Mouse (Mus musculus): Measurements from ENCODE around the gene Atg7. TPM values are rescaled to one million over a fixed set of nuclear protein-coding genes. Genes with fewer than 3 reads are reported as not detected.

Atg7 gene
- total RNA-seq, 2 experiments from 2014 or later = 24.7 to 26.5 TPM

DNA sequence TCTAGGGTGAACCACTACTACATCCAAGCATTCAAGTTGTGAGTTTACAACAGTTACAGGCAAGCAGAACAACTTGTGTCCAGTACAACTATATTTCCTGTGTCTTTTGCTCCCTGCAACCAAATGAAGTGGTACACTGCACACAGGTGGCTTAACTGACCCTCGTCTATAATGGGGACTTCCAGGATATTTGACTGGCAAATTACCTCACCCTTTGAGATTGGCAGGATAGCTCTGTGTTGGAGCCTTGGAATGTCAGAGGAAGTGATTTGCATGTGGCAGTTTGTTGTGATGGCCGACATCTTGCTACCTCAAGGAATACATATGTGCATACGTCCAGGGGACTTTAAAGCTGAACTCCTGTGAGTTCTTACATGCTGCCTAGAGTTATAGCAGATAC, 164.6 kb downstream of the Atg7 start:
- no peak for DNase-seq (ENCODE audit: low spot score in 2 of 2)
- H3K27ac ChIP-seq = no peak overlapping the region
- H3K4me3 ChIP-seq = no peak overlapping the region
- TF ChIP-seq CTCF (conservative IDR thresholded peaks at IDR 0.05) = no peak

DNA sequence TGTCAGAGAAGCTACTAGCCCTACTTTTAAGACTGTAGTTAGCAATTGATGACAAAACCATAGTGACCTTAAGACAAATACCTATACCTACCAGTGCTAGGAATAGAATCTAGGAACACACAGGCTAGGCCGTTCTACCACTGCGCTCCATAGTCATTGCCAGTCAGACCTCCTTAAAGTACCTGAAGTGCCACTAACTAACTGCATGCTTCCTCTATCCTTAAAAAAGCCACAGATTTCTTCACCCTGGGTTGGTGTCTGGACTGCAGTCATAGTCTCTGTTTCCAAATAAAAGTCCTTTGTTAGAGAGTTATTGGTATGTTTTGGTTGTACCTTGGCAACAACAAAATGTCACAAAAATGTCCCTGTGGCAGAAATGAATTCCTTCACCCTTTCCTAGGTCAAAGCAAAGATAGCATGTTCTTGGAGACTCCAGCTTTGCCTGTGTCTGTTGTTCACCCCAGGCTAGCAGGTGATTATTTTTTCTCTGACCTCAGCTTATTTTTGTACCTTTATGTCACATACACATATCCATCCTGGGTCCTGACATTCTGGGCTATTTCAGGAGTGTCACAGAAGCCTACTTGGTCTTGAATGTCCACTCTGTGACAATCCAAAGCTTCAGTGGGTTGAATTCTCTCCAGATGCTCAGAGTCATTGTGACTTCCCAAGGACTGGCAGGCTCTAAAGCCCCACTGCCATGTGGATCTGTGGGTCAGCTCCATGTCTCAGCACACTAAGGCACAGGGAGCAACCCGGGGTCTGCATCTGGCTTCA, 165.9 kb downstream of the Atg7 start:
- TF ChIP-seq CTCF (conservative IDR thresholded peaks at IDR 0.05) = no peak
- Histone ChIP-seq H3K27ac (no peak overlapping the region), H3K4me3 (no peak overlapping the region)
- DNase-seq (ENCODE audit: low spot score in 2 of 2) = no peak

DNA sequence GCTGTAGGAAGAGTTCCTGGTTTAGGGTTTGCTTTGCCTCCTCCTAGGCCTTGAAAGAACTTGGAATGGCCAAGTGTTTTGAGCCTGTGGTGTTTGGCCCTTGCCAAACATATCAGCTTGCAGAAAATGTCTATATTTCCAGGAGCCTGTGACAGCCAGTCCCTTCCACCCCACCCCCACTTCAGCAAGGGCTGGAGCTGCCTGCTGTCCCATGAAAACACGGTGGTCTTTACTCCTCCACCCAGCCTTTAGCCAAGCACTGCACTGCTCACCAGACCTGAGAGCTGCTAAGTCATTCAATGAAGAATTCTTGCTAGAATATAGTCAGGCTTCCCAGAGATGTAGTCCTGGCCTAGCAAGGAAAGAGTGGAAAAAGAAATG, 166.5 kb downstream of the Atg7 start:
- no peak for TF ChIP-seq CTCF (conservative IDR thresholded peaks at IDR 0.05)
- no peak for DNase-seq (ENCODE audit: low spot score in 2 of 2)
- H3K27ac ChIP-seq = no peak overlapping the region
- no peak overlapping the region for H3K4me3 ChIP-seq

DNA sequence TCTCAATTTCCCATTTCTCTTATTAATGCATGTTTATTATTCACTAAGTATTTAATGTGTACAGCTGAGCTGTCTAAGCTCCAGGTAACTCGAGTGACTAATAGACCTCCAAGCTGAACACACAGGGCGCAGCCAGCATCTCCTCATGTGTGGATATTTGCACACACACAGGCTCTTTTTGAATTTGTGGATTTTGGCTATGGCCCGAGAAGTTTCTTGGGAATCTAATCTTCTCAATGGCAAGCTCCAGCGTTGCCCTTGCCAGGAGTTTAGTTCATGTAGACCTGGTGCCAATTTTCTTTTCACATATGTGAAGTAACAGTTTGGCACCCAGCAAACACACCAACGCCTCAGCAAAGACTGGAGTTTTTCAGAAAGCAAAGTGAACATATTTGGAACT, 169.4 kb downstream of the Atg7 start:
- Histone ChIP-seq H3K4me3 (no peak overlapping the region), H3K27ac (no peak overlapping the region)
- TF ChIP-seq CTCF (conservative IDR thresholded peaks at IDR 0.05) = no peak
- DNase-seq (ENCODE audit: low spot score in 2 of 2) = peak in 1 of 2 experiments; percentile 19

DNA sequence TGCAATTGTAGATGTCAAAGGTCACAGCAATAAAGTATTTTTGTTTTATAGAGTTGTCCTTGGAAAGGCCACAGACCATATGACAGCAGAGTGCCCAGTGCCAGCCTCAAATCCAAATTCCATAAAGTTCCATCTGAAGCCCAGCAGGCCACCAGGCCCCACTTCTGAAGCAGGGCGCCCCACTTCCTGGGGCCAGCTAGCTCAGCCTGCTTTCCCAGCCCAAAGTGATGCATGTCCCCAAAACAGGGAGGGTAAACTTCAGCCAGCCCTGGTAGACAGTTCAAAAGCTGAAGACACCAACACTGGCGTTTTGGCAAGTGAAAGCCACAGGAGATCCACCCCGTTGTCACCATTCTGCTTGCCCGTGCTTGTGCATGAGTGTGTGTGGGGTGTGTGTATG, 169.9 kb downstream of the Atg7 start:
- Histone ChIP-seq H3K4me3 (no peak overlapping the region), H3K27ac (no peak overlapping the region)
- DNase-seq (ENCODE audit: low spot score in 2 of 2) = no peak
- TF ChIP-seq CTCF (conservative IDR thresholded peaks at IDR 0.05) = no peak

DNA sequence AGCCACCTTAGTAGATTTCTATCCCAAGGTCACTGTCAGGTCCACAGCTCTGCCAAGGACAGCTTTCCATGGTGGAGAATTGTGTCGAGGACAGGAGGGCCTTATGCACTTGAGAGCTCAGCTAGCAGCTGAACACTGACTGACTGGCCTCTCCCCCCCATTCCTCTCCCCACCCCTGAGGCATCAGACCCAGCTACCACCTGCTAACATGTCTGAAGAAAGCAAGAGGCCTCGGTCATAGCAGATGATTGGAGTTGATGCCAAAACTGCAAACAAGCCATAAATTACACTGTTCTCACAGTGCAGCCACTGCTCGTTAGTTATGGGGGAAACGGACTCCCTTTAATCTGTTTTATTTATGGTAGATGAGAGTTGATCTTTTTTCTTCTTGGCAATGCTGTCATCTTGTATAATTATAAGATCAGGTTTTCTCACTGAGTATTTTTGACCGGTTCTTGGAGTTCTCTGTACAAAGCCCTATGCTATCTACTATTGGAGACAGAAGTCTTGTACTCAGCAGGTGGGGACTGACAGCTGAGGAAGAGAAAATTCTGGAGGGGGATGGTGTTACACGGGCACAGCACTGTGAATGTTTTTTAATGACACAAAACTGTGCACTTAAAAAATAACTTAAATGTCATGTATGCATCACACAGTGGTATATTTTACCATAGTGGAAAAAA, 171.4 kb downstream of the Atg7 start:
- H3K4me3 ChIP-seq = no peak overlapping the region
- DNase-seq (ENCODE audit: low spot score in 2 of 2) = no peak
- no peak overlapping the region for H3K27ac ChIP-seq
- TF ChIP-seq CTCF (conservative IDR thresholded peaks at IDR 0.05) = no peak

DNA sequence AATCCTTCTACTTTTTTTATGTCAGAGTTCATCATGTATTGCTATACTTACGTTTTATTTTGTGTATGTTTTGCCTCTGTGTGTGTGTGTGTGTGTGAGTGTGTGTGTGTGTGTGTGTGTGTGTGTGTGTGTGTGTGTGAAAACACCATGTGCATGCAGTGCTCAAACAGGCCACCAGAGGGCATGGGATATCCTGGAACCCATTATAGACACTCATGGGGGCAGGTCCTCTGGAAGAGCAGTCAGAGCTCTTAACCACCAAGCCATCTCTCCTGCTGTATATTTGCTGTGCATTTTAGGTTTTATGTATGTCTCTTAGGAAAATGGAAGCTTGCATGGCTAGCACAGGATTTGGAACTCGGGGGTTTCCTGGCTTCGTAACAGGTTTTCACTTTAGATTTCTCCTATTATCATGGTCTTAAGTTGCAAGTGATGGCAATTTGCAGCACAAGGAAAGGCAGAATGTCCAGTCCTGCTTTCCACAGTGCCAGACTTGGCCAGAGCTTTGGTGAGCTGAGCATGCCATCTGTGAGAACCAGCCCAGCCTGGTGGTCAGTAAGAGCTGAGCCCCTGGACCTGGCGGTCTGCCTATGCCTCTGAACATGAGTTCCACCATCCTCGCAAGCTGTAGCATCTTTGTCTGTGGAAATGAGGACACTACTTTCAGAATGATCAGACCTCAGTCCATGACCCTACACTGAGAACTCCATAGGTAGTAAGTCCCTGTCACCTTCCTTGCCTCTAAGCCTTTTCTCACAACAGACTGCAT, 172.2 kb downstream of the Atg7 start:
- Histone ChIP-seq H3K27ac (no peak overlapping the region), H3K4me3 (no peak overlapping the region)
- DNase-seq (ENCODE audit: low spot score in 2 of 2) = no peak
- TF ChIP-seq CTCF (conservative IDR thresholded peaks at IDR 0.05) = peak; percentile 49

DNA sequence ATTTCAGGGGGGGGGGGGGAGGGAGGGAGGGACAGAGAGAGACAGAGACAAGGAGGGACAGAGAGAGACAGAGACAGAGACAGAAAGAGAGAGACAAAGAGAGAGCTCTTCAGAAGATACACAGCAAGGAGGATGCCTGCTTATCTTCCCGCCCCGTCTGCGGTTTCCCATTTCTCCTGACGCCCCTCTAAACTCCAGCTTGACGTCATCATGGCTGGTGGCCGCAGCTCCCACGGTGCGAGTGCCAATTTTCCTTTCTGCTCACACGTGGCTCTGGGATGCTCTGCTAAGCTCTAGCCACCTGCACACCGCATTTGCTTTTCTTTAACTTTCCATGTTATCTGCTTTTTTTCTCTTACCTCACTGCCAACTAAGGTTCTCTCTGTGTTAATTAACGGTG, 175.1 kb downstream of the Atg7 start:
- no peak overlapping the region for H3K4me3 ChIP-seq
- no peak for DNase-seq (ENCODE audit: low spot score in 2 of 2)
- no peak for TF ChIP-seq CTCF (conservative IDR thresholded peaks at IDR 0.05)
- no peak overlapping the region for H3K27ac ChIP-seq

DNA sequence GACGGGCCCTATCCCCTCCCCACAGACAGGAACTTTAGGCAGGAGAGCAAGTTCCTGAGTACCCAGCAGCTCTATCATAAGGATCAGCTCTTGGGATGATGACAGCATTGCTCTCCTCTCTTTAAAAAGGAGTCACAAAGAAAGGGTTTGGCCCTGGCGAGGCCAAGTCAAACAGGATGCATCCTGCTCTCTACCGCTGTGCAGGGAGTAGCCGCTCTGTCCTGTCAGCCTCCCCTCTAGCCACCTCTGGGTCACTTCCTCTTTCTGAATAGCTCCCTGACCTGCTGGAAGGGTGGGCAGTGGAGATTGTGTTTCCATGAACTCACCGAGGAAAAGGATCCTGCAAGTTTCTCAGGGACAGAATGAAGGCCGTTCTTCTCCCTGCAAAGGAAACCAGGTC, 175.6 kb downstream of the Atg7 start:
- no peak for TF ChIP-seq CTCF (conservative IDR thresholded peaks at IDR 0.05)
- Histone ChIP-seq H3K4me3 (no peak overlapping the region), H3K27ac (peak overlapping the region; percentile 53)
- DNase-seq (ENCODE audit: low spot score in 2 of 2) = no peak

DNA sequence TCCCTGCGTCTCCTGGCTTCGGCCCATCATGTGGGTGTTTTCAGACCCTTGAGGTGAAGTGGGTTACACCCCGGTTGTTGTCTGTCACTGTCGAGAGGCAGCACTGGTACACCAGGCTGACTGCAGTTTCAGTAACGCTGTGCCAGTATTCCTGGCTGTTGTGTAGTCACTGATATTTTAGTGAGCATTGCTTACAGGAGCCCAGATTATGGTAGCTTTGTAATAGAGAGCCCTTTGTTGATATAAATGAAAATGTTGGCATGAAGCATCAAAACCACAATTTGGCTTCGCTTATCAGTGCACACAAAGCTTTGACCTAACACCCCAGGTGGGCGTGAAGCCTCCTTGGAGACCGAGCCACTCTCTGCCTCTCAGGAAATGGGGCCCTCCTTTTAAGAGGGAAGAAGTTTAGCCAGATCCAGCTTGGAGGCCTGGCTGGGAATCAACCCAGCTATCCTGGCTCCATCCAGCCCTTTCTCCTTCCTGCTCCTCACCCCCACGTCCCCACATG, 177.1 kb downstream of the Atg7 start:
- TF ChIP-seq CTCF (conservative IDR thresholded peaks at IDR 0.05) = no peak
- H3K27ac ChIP-seq = peak overlapping the region; percentile 56
- no peak overlapping the region for H3K4me3 ChIP-seq
- no peak for DNase-seq (ENCODE audit: low spot score in 2 of 2)

DNA sequence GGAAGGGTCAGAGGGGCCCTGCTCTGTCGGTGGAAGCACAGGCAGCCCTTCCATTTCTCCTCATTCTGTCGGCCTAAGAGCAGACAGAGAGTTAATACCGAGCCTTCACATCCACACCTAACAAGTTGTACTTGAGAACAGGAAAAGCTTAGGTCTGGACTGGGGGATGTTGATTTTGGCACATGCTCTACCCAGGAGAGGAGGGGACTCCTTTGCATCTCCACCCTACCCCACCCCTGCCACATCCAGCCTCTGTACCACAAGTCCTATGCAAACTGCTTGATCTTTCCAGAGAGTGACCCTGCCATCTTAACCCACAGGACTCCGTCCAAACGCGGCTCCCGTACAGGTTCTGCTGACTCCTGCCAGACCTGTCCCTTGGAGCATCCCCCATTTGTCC, 178.7 kb downstream of the Atg7 start:
- H3K27ac ChIP-seq = no peak overlapping the region
- no peak for DNase-seq (ENCODE audit: low spot score in 2 of 2)
- no peak overlapping the region for H3K4me3 ChIP-seq
- no peak for TF ChIP-seq CTCF (conservative IDR thresholded peaks at IDR 0.05)

DNA sequence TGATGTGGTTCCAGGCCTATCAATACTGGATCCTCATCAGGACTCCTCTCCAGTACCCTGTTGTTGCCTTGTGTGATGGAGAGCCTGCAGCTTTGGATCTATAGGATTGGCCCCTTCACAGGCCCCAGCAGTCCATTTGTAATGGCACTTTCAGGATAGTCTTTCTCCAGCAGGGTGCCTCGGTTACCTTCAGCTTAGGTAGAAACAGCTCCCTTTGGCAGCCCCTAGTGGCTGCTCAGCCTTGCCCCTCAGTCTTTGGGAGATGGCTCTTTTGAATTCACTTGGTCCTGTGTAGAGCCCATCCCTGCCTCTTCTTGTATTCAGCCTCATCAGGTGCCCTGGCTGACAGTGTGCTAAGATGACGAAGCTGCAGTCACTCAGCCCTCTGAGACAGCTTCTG, 184.0 kb downstream of the Atg7 start:
- peak; percentile 22; the same call in 1 of the 2 replicates for TF ChIP-seq CTCF (conservative IDR thresholded peaks at IDR 0.05)
- H3K27ac ChIP-seq = no peak overlapping the region
- DNase-seq (ENCODE audit: low spot score in 2 of 2) = no peak
- no peak overlapping the region for H3K4me3 ChIP-seq

All from layer of hippocampus, adult 2 months (tissue).